Mouse (Mus musculus) E14TG2a.4 (cell line): Measurements from ENCODE around the gene Gpr39.

ENCODE experiments used
- CTCF ChIP-seq: conservative IDR thresholded peaks from 2 replicates; pipeline ENCODE4 v1.5.1; 2014; ENCODE audit warnings: low read length
- NANOG ChIP-seq: IDR thresholded peaks from 2 replicates; pipeline ENCODE4 v1.6.1; 2014; ENCODE audit warnings: borderline replicate concordance, low read length, mixed read lengths

DNA sequence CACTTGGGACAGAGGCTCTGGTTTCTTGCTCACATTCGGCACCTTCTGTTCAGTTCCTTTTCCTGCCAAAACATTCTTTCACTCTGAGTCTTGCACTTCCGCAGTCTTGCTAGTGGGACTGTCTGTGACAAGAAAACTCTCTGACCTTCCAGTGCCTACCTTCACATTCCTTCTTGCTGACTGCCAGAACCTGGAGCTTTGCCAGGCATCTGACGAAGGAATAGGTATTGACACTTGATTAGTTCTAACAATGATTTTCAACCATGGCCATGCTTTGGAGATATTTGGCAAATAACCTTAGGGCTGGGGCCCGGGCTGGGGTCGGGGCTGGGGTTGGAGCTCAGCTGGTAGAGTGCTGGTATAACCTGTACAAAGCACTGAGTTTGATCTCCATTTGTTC, 123.7 kb downstream of the Gpr39 start:
- TF ChIP-seq CTCF (no peak), NANOG (no peak)
